Mouse (Mus musculus) ovary, postnatal 10 days (tissue): ENCODE data around the gene Hist1h2ag.

ENCODE experiments used
- DNase-seq: peaks from one replicate; pipeline ENCODE4 v3.0.0; 2022; ENCODE audit warnings: low spot score

Gene Hist1h2ag

GRCm38 (mm10) chr13:22008707-22009106 lies 34.0 kb downstream of the Hist1h2ag start:
- DNase-seq, result no peak

DNA sequence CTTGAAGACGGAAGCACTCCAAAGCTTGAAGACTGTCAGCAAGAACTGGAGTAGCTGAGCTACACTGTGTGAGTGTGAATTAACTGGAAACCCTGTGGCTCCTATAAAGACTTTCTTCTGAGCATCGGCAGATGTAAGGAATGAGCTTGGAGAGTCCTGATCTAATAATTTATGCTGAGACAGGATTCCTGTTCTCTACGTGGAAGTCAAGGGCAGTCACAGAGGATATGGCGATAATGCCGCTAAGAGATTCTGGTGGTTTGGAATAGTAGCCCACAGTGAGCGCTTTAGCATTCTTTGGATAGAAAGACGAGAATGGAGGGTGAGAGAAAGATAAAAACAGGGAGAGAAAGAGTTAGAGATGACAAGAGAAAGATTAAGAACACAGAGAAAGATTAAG lies 34.9 kb downstream of the Hist1h2ag start:
- no peak for DNase-seq

DNA sequence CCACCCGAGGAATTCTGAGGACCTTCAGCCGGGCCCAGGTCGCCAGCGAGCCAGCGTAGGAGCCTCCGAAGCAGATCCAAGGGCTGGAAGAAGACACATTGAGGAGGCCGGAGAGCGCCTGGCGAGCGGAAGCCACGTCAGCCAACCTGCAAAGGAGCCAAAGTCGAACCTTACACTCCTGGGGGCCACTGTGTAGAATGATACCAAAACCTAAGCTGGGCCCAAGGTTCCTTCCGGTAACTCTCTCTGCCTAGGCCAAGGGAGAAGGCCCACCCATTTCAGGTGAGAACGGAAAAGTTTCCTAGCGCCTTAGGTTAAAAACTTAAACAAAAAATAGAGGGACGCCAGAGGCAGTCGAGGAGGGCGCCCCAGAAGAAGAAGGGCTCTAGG lies 35.6 kb downstream of the Hist1h2ag start:
- DNase-seq, result no peak

GRCm38 (mm10) chr13:22006334-22007120 lies 36.2 kb downstream of the Hist1h2ag start:
- DNase-seq, result no peak

GRCm38 (mm10) chr13:22005605-22006333 lies 37.0 kb downstream of the Hist1h2ag start:
- DNase-seq, result no peak

GRCm38 (mm10) chr13:22001823-22002222 lies 40.9 kb downstream of the Hist1h2ag start:
- DNase-seq, result no peak

- no peak for DNase-seq
Measured at GRCm38 (mm10) chr13:22001346-22001745, 41.4 kb downstream of the Hist1h2ag start.

DNA sequence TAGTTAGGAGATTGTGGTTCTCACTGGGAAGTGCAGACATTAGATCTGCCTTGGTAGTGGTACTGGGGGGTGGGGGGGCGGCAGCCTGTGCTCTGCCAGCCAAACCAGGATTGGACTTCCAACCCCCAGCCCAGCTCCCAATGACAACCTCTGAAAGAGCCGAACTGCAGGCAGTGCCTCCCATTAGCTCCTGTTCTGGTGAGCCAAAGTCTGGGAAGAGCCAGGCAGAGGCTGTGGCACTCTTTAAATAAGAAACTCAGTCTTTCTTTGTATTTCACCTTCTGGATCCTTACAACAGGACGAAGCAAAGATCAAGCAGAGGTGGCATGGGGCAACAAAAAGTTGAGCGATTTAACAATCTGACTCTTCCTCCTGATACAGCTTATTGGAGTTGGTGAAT lies 43.6 kb downstream of the Hist1h2ag start:
- no peak for DNase-seq

- no peak for DNase-seq
Measured at GRCm38 (mm10) chr13:21998412-21998811, 44.3 kb downstream of the Hist1h2ag start.

DNA sequence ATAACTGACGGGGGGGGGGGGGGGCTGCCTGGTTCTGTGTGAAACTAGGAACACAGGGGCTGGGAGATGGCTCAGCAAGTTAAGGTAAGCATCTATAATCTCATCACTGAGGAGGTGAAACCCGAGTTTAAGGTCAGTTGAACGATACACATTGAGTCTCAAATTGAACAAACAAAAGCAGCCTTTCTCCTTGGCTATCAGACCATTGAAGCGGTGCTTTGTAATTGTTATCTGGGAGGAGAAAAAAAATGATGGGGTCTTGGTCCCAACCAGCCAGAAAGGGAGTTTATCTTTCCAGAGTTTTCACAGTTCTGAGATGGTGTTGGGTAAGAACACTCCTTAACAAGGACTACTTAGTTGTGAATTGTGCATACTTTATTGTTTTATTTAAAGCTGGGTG lies 44.9 kb downstream of the Hist1h2ag start:
- no peak for DNase-seq

- DNase-seq, result no peak
Measured at GRCm38 (mm10) chr13:21997201-21997820, 45.4 kb downstream of the Hist1h2ag start.

- DNase-seq, result no peak
Measured at GRCm38 (mm10) chr13:21996840-21997185, 45.9 kb downstream of the Hist1h2ag start.

DNA sequence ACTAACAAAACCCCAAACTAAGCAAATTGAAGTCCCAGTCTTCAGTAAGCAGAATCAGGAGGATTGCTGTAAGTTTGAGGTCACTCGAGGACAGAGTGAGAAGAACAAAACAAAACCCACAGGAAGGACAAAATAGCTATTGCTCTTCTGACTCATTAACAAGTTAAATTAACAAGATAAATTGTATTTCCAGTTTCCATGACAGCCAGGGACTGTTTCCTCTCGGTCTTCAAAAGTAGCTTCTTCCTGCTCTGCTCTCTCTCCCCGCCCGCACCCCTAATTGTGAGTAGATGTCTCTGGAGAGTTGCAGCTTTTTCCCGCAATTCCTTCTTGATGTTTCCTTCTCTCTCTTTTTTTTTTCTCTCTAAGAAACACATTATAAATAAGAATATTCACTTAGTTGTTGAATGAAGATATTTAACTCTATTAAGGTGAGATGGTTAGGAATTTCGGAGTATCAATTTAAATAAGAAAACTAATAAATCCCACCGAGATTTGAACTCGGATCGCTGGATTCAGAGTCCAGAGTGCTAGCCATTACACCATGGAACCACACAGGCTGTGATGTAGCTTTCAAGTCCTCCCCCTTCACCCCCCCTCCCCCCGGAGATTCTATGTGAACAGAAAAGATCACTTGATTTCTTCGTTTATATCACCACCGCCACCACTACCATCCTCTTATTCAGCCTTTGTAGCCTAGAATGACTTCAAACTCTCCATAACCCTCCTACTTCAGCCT lies 46.5 kb downstream of the Hist1h2ag start:
- no peak for DNase-seq

- no peak for DNase-seq
Measured at GRCm38 (mm10) chr13:21995331-21995914, 47.3 kb downstream of the Hist1h2ag start.

DNA sequence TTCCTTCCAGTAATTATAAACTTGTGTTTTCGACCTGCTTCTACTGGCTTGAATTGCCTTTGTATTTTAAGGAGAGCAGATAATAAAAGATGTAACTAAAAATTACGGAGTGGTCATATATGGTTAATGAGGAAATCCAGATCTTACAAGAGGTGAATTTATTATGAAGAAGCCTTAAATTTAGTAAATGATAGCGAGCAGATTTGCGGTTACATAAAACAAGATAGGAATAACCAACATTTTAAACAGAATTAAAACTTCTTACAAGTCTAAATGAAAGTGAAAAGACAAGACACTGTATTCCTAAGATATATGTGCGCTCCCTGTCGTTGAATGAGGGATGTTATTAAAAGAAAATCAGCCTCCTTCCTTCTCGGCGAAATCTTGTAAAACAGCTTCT lies 47.8 kb downstream of the Hist1h2ag start:
- DNase-seq, result no peak

DNA sequence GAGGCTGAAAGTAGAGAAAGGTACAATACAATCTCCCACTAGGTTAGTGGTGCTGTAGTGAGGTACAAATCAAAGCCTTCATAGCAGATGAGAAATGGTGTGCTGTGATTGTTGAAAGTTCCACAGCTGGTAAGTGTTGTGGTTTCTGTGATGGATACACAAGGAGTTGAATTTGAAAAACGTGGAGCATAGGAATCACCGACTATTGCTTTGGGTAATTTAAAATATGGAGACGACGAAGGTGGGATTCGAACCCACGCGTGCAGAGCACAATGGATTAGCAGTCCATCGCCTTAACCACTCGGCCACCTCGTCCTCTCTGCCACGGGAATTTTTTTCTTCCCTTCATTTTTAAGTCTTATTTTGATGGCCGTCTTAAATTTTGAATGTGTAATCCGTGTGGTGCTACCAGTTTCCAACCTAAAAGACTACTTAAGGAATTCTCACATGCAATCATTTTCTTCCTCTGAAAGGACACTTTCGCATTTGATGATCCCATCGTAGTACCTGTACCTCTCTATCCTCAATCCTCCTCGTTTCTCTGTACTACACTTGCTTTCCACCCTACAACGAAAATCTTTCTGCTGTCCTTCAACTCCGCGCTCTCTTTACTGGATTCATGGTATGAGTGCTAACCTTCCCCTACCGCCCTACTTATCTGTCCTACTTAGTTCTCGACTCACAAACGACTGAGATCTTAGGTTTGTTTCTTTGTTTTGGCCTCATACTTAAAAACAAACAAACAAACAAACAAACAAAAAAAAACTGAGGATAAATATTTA lies 48.6 kb downstream of the Hist1h2ag start:
- DNase-seq, result no peak

GRCm38 (mm10) chr13:21992550-21992949 lies 50.2 kb downstream of the Hist1h2ag start:
- DNase-seq, result no peak
